Mouse (Mus musculus) embryonic fibroblast, embryonic 13.5 days (primary cell): Measurements from ENCODE around the gene Olfr371. TPM values are rescaled to one million over a fixed set of nuclear protein-coding genes. Genes with fewer than 3 reads are reported as not detected.

ENCODE experiments used
- H3K27ac ChIP-seq: 2 replicates; pipeline ENCODE4 v1.5.1; 2012; ENCODE audit warnings: low read length, control low read depth, inconsistent platforms; ENCODE audit not compliant: insufficient read depth
- H3K4me1 ChIP-seq: 2 replicates; pipeline ENCODE4 v1.6.1; 2011; ENCODE audit warnings: low read length; ENCODE audit not compliant: control insufficient read depth, insufficient read depth
- H3K4me3 ChIP-seq: 2 replicates; pipeline ENCODE4 v1.5.1; 2011; ENCODE audit warnings: mild to moderate bottlenecking, control low read depth, low read length; ENCODE audit not compliant: insufficient read depth
- CTCF ChIP-seq: IDR thresholded peaks from 2 replicates; pipeline ENCODE4 v1.5.1; 2011; ENCODE audit warnings: mild to moderate bottlenecking, control low read depth, low read length, moderate library complexity, borderline replicate concordance; ENCODE audit not compliant: insufficient read depth
- POLR2A ChIP-seq: IDR thresholded peaks from 2 replicates; pipeline ENCODE4 v1.6.1; 2011; ENCODE audit warnings: low read depth, mild to moderate bottlenecking, control low read depth, low read length, moderate library complexity
- polyA plus RNA-seq: library from polyadenylated mRNA; stranded (reverse); fragments of >200 nt; gene quantifications from 2 replicates; pipeline ENCODE4 v1.2.4, GENCODE M21; 2011; ENCODE audit warnings: low read depth; ENCODE audit not compliant: missing spikeins, insufficient read length

Gene Olfr371
- not detected in 2 replicates for polyA plus RNA-seq

DNA sequence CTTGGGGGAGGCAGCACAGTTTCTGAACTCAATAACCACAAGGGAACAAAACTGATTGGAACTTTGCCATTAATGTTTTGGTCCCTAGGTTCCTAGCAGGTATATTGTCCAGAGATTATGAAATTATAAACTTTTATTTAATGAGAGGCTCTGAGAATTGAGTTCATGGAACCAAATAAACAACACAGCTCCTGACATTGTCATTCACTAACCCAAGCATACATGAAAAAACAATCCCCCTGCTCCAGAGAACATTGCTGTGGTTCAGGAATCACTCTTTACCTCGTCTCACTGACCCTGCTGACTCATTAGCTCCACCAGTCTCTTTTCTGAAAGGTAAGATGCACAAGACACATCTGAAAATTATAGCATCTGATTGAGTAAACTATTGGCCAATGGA lies at the start of gene Olfr371:
TSS of gene Olfr371 (plus strand) at position 301 of the 400 bp plus-strand sequence.
- Histone ChIP-seq H3K27ac (no peak within 1 kb of the TSS), H3K4me1 (no peaks in the 10 kb centered on the region), H3K4me3 (no peak within 1 kb of the TSS)
- TF ChIP-seq POLR2A (no peak), CTCF (no peak)

- Histone ChIP-seq H3K4me1 (no peaks in the 10 kb centered on the region), H3K27ac (no peak overlapping the region), H3K4me3 (no peak overlapping the region)
- TF ChIP-seq POLR2A (no peak), CTCF (no peak)
Measured at GRCm38 (mm10) chr8:85192346-85192745, 33.4 kb upstream of the Olfr371 start.

- no peak overlapping the region for H3K4me3 ChIP-seq
- TF ChIP-seq CTCF (no peak), POLR2A (no peak)
- no peaks in the 10 kb centered on the region for H3K4me1 ChIP-seq
- H3K27ac ChIP-seq: no peak overlapping the region
Measured at GRCm38 (mm10) chr8:85220220-85220619, 5.6 kb upstream of the Olfr371 start.

DNA sequence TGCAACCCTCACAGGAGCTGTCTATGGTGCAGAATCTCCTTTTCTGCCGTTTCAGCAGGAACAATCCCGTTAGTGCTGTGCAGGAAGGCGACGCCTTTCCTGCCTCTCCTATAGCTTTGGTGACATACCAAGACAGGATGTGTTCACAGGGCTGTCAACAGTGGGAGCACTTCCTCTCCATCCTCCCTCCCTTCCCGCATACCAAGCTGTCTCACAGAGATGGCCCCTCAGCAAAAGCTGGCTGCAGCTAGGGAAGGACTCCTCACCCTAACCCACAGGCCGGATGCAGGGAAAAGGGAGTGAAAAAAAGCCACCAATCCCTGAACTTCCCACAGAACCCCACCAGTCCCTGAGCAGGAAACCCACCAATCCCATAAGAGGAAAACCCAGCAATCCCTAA lies 4.8 kb upstream of the Olfr371 start:
- Histone ChIP-seq H3K4me1 (no peaks in the 10 kb centered on the region), H3K27ac (no peak overlapping the region), H3K4me3 (no peak overlapping the region)
- TF ChIP-seq CTCF: no peak
- TF ChIP-seq POLR2A: no peak

- Histone ChIP-seq H3K27ac (no peak overlapping the region), H3K4me3 (no peak overlapping the region), H3K4me1 (no peaks in the 10 kb centered on the region)
- no peak for TF ChIP-seq CTCF
- no peak for TF ChIP-seq POLR2A
Measured at GRCm38 (mm10) chr8:85227297-85227696, 1.5 kb downstream of the Olfr371 start.

Other genes starting within 250 kb of the Olfr371 start
- gene Junb, start 247.3 kb upstream of the Olfr371 start, polyA plus RNA-seq: 35.0 and 42.0 TPM in 2 replicates
- 7.9 and 8.1 TPM in 2 replicates for gene Hook2, start 235.4 kb upstream of the Olfr371 start, polyA plus RNA-seq
- gene Best2, start 211.5 kb upstream of the Olfr371 start, polyA plus RNA-seq: not detected in 2 replicates
- gene Asna1, start 200.7 kb upstream of the Olfr371 start, polyA plus RNA-seq: 71.1 and 73.2 TPM in 2 replicates
- 108 and 117 TPM in 2 replicates for gene Trir, start 199.2 kb upstream of the Olfr371 start, polyA plus RNA-seq
- 106 and 120 TPM in 2 replicates for gene Tnpo2, start 189.1 kb upstream of the Olfr371 start, polyA plus RNA-seq
- 28.8 TPM in 2 replicates for gene Fbxw9, start 165.9 kb upstream of the Olfr371 start, polyA plus RNA-seq
- gene Gm5741, start 158.0 kb upstream of the Olfr371 start, polyA plus RNA-seq: not detected in 2 replicates
- gene Dhps, start 154.2 kb upstream of the Olfr371 start, polyA plus RNA-seq: 36.1 and 36.7 TPM in 2 replicates
- 133 and 144 TPM in 2 replicates for gene Wdr83os, start 145.2 kb upstream of the Olfr371 start, polyA plus RNA-seq
- 19.5 and 22.2 TPM in 2 replicates for gene Wdr83, start 144.7 kb upstream of the Olfr371 start, polyA plus RNA-seq
- gene Man2b1, start 142.7 kb upstream of the Olfr371 start, polyA plus RNA-seq: 45.5 and 51.3 TPM in 2 replicates
- gene Zfp791, start 102.9 kb upstream of the Olfr371 start, polyA plus RNA-seq: 1.1 and 1.7 TPM in 2 replicates
- not detected in 2 replicates for gene Cks1brt, start 74.1 kb upstream of the Olfr371 start, polyA plus RNA-seq
- gene Orc6, start 73.6 kb downstream of the Olfr371 start, polyA plus RNA-seq: 42.9 and 49.2 TPM in 2 replicates
- gene Vps35, start 73.8 kb downstream of the Olfr371 start, polyA plus RNA-seq: 151 and 153 TPM in 2 replicates
- gene Mylk3, start 160.4 kb downstream of the Olfr371 start, polyA plus RNA-seq: 0.32 and 0.37 TPM in 2 replicates
- 54.5 and 62.5 TPM in 2 replicates for gene 4921524J17Rik, start 206.8 kb downstream of the Olfr371 start, polyA plus RNA-seq